Mouse (Mus musculus) embryonic facial prominence, embryonic 15.5 days (tissue): ENCODE results near the gene Tmem184b. TPM values are rescaled to one million over a fixed set of nuclear protein-coding genes. Genes with fewer than 3 reads are reported as not detected.

Experiments used
- ATAC-seq: fragments of 200-750 bp; cut with Nextera tagmentation; 2 replicates; pipeline ENCODE4 v1.8.0; 2017; ENCODE audit warnings: low read depth, moderate TSS enrichment; ENCODE audit not compliant: insufficient number of reproducible peaks, low FRiP score, low TSS enrichment
- H3K27ac ChIP-seq: fragments of 300-500 bp; sonication (generic); replicated peaks from 2 replicates; pipeline ENCODE4 v1.5.1; 2015; ENCODE audit warnings: mild to moderate bottlenecking, inconsistent platforms
- H3K27me3 ChIP-seq: fragments of 300-500 bp; sonication (generic); 2 replicates; pipeline ENCODE4 v1.6.1; 2015; ENCODE audit warnings: inconsistent platforms
- H3K36me3 ChIP-seq: fragments of 300-500 bp; sonication (generic); 2 replicates; pipeline ENCODE4 v1.6.1; 2015; ENCODE audit warnings: mild to moderate bottlenecking, inconsistent platforms
- H3K4me1 ChIP-seq: fragments of 300-500 bp; sonication (generic); 2 replicates; pipeline ENCODE4 v1.6.1; 2015; ENCODE audit warnings: inconsistent platforms
- H3K4me2 ChIP-seq: fragments of 300-500 bp; sonication (generic); replicated peaks from 2 replicates; pipeline ENCODE4 v1.6.1; 2015; ENCODE audit warnings: mild to moderate bottlenecking, inconsistent platforms
- H3K4me3 ChIP-seq: fragments of 300-500 bp; sonication (generic); replicated peaks from 2 replicates; pipeline ENCODE4 v1.5.1; 2015; ENCODE audit warnings: mild to moderate bottlenecking, inconsistent platforms
- H3K9ac ChIP-seq: fragments of 300-500 bp; sonication (generic); 2 replicates; pipeline ENCODE4 v1.6.1; 2015; ENCODE audit warnings: inconsistent platforms
- H3K9me3 ChIP-seq: fragments of 300-500 bp; sonication (generic); replicated peaks from 2 replicates; pipeline ENCODE4 v1.6.1; 2016; ENCODE audit warnings: inconsistent platforms
- WGBS: fragments of 180-500 bp; shearing (Covaris S2); methylation state at CpG from one replicate; pipeline ENCODE4 v1.1.7; 2015; 5-methylcytosine and 5-hydroxymethylcytosine counted together
- polyA plus RNA-seq: library from polyadenylated mRNA; unstranded; fragments of >200 nt; fragmentation: Nextera tagmentation; extraction: Ambion mirVana; gene quantifications from 2 replicates; pipeline ENCODE4 v1.2.1, GENCODE M21; 2015

The Tmem184b gene
- polyA plus RNA-seq, 1 experiment from 2014 or later, result 92.8 TPM

GRCm38 (mm10) chr15:79351331-79351767, 52.0 kb downstream of the Tmem184b start:
- no peak for ATAC-seq
- WGBS, result 17% methylated on average over 15 of the region's 15 CpGs
- Histone ChIP-seq H3K27ac (peak overlapping the region; percentile 48; the same call in 1 of the 2 replicates), H3K27me3 (no peaks in the 10 kb centered on the region), H3K4me2 (peak overlapping the region; percentile 19; the same call in 1 of the 2 replicates), H3K9me3 (no peaks in the 10 kb centered on the region), H3K4me1 (peaks cover 36% of the 10 kb centered on the region), H3K4me3 (no peak overlapping the region), H3K36me3 (no peaks in the 10 kb centered on the region), H3K9ac (no peak overlapping the region; the same call in 1 of the 2 replicates)

GRCm38 (mm10) chr15:79350866-79351265, 52.5 kb downstream of the Tmem184b start:
- H3K4me2 ChIP-seq, result 0 out of 2 replicates have a peak overlapping the region, but pooled peaks have one; percentile 19
- WGBS, result 89% methylated on average over 4 of the region's 4 CpGs

GRCm38 (mm10) chr15:79348651-79349050, 54.7 kb downstream of the Tmem184b start:
- H3K4me3 ChIP-seq, result peak overlapping the region; percentile 81
- no peaks in the 10 kb centered on the region for H3K27me3 ChIP-seq
- H3K9ac ChIP-seq, result peak overlapping the region; percentile 74; the same call in 1 of the 2 replicates
- no peak for ATAC-seq
- H3K4me2 ChIP-seq, result peak overlapping the region; percentile 91
- H3K36me3 ChIP-seq, result no peaks in the 10 kb centered on the region
- H3K9me3 ChIP-seq, result no peaks in the 10 kb centered on the region
- 66% methylated on average over 8 of the region's 8 CpGs for WGBS
- peaks cover 29% of the 10 kb centered on the region for H3K4me1 ChIP-seq
- 0 out of 2 replicates have a peak overlapping the region, but pooled peaks have one; percentile 98 for H3K27ac ChIP-seq

More at GRCm38 (mm10) chr15:79350866-79351265, 52.5 kb downstream of the Tmem184b start:
- H3K27me3 ChIP-seq, result no peaks in the 10 kb centered on the region
- H3K36me3 ChIP-seq, result no peaks in the 10 kb centered on the region
- no peak overlapping the region for H3K9ac ChIP-seq
- H3K9me3 ChIP-seq, result no peaks in the 10 kb centered on the region
- no peak overlapping the region for H3K4me3 ChIP-seq
- peaks cover 33% of the 10 kb centered on the region for H3K4me1 ChIP-seq
- ATAC-seq, result no peak
- H3K27ac ChIP-seq, result peak overlapping the region; percentile 48; the same call in 1 of the 2 replicates

GRCm38 (mm10) chr15:79347845-79348506, 55.4 kb downstream of the Tmem184b start:
- Histone ChIP-seq H3K9me3 (no peaks in the 10 kb centered on the region), H3K9ac (peak overlapping the region; percentile 74), H3K4me2 (peak overlapping the region; percentile 91), H3K36me3 (no peaks in the 10 kb centered on the region), H3K4me3 (peak overlapping the region; percentile 81), H3K27me3 (no peaks in the 10 kb centered on the region), H3K4me1 (peaks cover 29% of the 10 kb centered on the region), H3K27ac (peak overlapping the region; percentile 98)
- 1% methylated on average over 46 of the region's 46 CpGs for WGBS
- ATAC-seq, result peak; percentile 84

GRCm38 (mm10) chr15:79347165-79347844, 56.1 kb downstream of the Tmem184b start:
- peak; percentile 86 for ATAC-seq
- Histone ChIP-seq H3K4me3 (peak overlapping the region; percentile 81), H3K27me3 (no peaks in the 10 kb centered on the region), H3K4me1 (peaks cover 28% of the 10 kb centered on the region), H3K27ac (peak overlapping the region; percentile 98), H3K9ac (peak overlapping the region; percentile 74), H3K36me3 (no peaks in the 10 kb centered on the region), H3K9me3 (no peaks in the 10 kb centered on the region), H3K4me2 (peak overlapping the region; percentile 91)
- WGBS, result under 1% methylated on average over 61 of the region's 61 CpGs

DNA sequence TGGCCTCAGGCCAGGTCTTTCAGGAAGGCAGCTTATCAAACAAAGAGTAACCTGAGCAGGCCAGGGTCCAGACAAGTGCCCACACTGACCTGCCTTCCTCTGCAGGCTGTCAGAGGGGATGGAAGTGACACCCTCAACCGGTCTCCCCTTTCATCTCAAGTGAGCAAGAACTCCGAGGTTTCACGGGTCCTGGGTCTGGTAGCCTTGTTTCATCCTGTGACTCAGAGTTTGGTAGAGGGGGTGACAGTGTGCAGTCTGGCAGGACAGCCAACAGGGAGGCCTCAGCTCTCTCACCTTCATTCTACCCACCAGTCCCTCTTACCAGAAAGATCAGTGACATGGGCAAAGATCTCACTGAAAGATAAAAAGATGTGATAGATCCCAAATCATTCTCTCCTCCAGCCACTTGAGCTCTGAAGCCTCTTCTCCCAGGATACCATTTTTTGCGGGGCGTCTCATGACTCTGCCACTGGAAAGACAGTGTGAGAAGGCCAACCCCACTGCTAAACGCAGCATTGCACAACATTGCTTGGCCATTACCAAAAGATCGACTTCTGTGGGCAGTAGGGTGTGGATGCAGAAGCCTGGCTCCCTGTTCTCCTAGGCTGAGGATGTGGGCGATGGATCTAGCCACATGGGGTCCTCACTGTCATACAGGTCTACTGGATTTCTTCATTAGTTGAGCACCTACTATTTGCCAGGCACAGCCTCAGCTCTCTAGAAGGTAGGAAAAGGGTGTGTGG, 57.1 kb downstream of the Tmem184b start, which contains the start of gene Maff:
Gene Maff, plus strand, starts transcription at position 571 of the 743 bp plus-strand sequence.
- Histone ChIP-seq H3K36me3 (no peaks in the 10 kb centered on the region), H3K9ac (peak within 1 kb of the TSS; percentile 74), H3K27me3 (no peaks in the 10 kb centered on the region), H3K9me3 (no peaks in the 10 kb centered on the region), H3K27ac (peak within 1 kb of the TSS; percentile 98), H3K4me1 (peaks cover 17% of the 10 kb centered on the region), H3K4me3 (peak within 1 kb of the TSS; percentile 81), H3K4me2 (peak within 1 kb of the TSS; percentile 91)
- no peak for ATAC-seq
- 49% methylated on average over 8 of the region's 8 CpGs for WGBS

DNA sequence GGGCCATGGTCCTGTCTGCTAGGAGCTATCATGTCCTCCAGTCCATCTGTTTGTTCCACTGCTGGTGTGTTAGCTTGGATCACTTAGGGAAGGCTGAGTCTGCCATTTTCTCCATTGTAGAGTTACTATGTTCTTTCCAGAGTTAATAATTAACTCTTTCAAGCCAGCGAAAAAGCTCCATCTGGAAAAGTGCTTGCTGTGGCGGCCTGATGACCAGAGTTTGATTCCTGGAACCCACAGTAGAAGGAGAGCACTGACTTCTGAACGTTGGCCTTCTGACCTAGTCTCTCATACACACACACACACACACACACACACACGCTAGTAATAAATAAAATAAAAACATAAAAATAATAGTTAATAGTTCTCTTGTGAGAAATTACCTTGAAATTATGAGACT, 58.7 kb downstream of the Tmem184b start:
- Histone ChIP-seq H3K27me3 (no peaks in the 10 kb centered on the region), H3K4me3 (no peak overlapping the region), H3K9me3 (no peaks in the 10 kb centered on the region), H3K36me3 (no peaks in the 10 kb centered on the region), H3K4me2 (no peak overlapping the region), H3K27ac (no peak overlapping the region), H3K9ac (no peak overlapping the region), H3K4me1 (peaks cover 12% of the 10 kb centered on the region)
- ATAC-seq, result no peak
- 77% methylated on average over 4 of the region's 4 CpGs for WGBS

GRCm38 (mm10) chr15:79342641-79343337, 60.6 kb downstream of the Tmem184b start:
- no peak for ATAC-seq
- whole genome bisulfite sequencing, result 61% methylated on average over 6 of the region's 6 CpGs

GRCm38 (mm10) chr15:79338978-79339377, 64.4 kb downstream of the Tmem184b start:
- Histone ChIP-seq H3K4me1 (peaks cover 8% of the 10 kb centered on the region), H3K9me3 (no peaks in the 10 kb centered on the region), H3K4me2 (no peak overlapping the region), H3K27ac (no peak overlapping the region), H3K4me3 (no peak overlapping the region), H3K36me3 (no peaks in the 10 kb centered on the region), H3K9ac (no peak overlapping the region), H3K27me3 (no peaks in the 10 kb centered on the region)
- no peak for ATAC-seq
- WGBS, result 68% methylated on average over 5 of the region's 5 CpGs

More at GRCm38 (mm10) chr15:79342641-79343337, 60.6 kb downstream of the Tmem184b start:
- 0 out of 2 replicates have a peak, but pooled peaks cover 3% of the 10 kb centered on the region for H3K4me1 ChIP-seq
- H3K9me3 ChIP-seq, result no peaks in the 10 kb centered on the region
- H3K27ac ChIP-seq, result no peak overlapping the region
- no peaks in the 10 kb centered on the region for H3K36me3 ChIP-seq
- no peaks in the 10 kb centered on the region for H3K27me3 ChIP-seq
- no peak overlapping the region for H3K4me3 ChIP-seq
- no peak overlapping the region for H3K9ac ChIP-seq
- H3K4me2 ChIP-seq, result no peak overlapping the region

GRCm38 (mm10) chr15:79335061-79335655, 68.2 kb downstream of the Tmem184b start:
- no peak overlapping the region for H3K4me3 ChIP-seq
- 41% methylated on average over 7 of the region's 7 CpGs for WGBS
- no peaks in the 10 kb centered on the region for H3K36me3 ChIP-seq
- ATAC-seq, result peak; percentile 72; the same call in 1 of the 2 replicates
- H3K4me1 ChIP-seq, result peaks cover 8% of the 10 kb centered on the region
- H3K27me3 ChIP-seq, result no peaks in the 10 kb centered on the region
- no peak overlapping the region for H3K9ac ChIP-seq
- H3K27ac ChIP-seq, result no peak overlapping the region
- no peaks in the 10 kb centered on the region for H3K9me3 ChIP-seq
- H3K4me2 ChIP-seq, result no peak overlapping the region
